Mouse (Mus musculus) embryo, embryonic 9.5 days (tissue): ENCODE measurements around the gene Gm5105.

Experiments used
- DNase-seq: peaks from one replicate; pipeline ENCODE4 v3.0.0-alpha.2; 2017; ENCODE audit errors: extremely low spot score

Gene Gm5105

GRCm38 (mm10) chr3:138026286-138026685 lies 40.9 kb downstream of the Gm5105 start:
- DNase-seq, result no peak

DNA sequence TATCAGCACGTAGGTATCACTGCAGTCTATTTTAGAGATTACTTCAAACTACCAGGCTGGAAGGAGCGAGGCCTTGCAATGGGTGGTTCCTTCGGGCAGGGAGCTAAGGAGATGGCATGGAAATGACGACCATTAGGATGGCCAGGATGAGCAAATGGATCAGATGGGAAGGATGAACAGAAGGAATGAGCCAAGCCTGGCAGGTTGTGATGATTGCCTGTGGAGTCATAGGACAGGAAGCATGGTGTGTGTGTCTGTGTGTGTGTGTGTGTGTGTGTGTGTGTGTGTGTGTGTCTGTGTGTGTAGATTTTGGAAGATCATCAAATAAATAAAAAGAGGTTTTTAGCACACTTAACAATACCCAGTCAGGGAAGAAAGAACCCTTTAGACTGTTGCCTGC lies 44.5 kb downstream of the Gm5105 start:
- no peak for DNase-seq

DNA sequence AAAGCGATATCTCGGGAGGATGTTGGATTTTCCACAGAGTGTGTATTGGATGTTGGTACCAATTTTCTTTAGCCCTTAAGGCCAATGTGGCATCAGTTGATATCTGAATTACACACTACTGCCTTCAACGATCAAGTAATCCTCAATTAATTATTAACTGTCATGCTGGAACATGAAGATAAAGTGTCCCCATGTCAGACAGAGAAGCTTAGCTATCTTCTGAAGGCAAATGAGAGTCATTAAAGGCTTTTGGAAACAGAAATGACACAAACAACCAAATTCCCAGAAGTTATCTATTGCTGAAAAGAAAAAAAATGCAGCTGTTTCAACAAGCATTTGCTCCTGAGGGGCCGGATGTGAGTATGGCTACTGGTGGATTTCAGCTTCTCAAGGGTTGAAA lies 45.2 kb downstream of the Gm5105 start:
- DNase-seq, result no peak

GRCm38 (mm10) chr3:138016810-138017209 lies 50.4 kb downstream of the Gm5105 start:
- no peak for DNase-seq

DNA sequence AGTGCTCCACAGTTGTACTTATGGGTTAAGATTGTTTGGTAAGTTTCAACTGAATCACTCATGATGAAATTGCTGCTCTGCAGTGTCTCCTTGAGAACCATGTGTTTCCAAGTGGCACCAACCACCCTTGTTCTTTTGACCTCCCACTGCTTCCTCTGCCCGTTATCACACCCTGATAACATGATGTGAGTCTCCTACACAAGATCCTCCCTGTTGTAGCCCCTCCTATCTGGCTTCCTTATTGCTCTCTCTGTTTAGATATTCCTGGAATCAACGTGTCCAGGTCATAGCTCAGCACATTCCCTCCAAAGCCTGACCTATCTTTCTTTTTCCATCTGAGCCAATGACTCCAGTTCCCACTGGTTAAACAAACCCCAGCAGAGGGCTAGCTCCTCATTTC lies 52.5 kb downstream of the Gm5105 start:
- no peak for DNase-seq

- DNase-seq, result no peak
Measured at GRCm38 (mm10) chr3:138012351-138012750, 54.8 kb downstream of the Gm5105 start.

GRCm38 (mm10) chr3:138008152-138008551 lies 59.0 kb downstream of the Gm5105 start:
- DNase-seq, result no peak

DNA sequence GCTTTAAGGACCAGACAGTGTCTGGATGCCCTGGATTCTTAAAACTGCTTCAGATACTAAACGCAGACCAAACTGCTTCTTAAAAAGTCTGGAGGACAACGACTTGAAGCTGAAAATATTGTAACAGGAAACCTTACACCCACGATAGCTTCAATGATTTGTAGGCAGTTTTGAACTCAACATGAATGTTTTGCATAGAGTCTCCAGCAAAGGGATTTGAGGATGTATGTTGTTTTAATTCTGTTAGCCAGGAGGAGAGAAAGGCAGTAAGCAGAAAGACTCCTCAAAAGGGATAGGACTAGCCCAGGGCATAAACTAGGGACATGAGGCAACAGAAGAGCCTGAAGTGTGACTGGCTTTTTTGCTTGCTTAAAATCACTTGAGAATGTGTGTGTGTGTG lies 60.3 kb downstream of the Gm5105 start:
- no peak for DNase-seq

GRCm38 (mm10) chr3:138003264-138003663 lies 63.9 kb downstream of the Gm5105 start:
- no peak for DNase-seq

DNA sequence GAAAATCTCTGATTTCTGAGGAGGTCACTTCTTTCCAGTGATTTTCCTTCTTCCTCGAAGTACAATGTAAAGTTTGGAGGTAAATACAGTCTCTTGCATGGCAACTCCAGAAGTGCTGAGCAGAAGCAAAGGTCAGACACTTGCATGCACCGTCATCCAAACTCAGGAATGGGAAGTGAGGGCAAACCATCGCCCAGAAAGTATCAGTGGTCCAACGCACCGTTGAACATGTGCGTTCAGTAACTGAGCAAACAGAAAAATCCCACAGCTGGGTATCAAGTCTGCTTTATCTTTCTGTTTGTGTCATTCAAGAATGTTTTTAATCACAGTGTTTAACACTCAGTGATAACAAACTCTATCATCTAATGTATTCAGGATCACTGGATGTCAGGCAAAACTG lies 64.6 kb downstream of the Gm5105 start:
- no peak for DNase-seq

DNA sequence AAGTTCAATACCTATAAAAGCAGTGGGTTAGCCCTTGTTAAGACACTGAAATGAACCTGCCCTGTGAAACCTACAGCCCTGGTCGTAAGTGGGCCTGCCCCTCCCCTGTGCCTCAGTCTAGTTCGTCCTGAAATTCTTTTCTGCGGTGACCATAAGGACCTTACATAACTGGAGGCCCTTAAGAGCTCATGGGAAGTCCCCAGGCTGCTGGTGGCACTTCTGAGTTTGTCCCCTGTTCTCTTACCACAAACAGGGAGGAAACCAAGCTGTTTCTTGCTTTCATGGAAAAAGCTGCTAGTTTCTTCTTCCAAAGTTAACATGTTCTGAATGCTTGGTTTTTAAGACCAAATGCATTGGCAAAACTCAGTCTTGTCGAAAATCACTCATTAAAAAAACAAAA lies 65.3 kb downstream of the Gm5105 start:
- DNase-seq, result no peak

GRCm38 (mm10) chr3:138000724-138001069 lies 66.5 kb downstream of the Gm5105 start:
- no peak for DNase-seq

GRCm38 (mm10) chr3:138000062-138000723 lies 67.0 kb downstream of the Gm5105 start:
- no peak for DNase-seq

DNA sequence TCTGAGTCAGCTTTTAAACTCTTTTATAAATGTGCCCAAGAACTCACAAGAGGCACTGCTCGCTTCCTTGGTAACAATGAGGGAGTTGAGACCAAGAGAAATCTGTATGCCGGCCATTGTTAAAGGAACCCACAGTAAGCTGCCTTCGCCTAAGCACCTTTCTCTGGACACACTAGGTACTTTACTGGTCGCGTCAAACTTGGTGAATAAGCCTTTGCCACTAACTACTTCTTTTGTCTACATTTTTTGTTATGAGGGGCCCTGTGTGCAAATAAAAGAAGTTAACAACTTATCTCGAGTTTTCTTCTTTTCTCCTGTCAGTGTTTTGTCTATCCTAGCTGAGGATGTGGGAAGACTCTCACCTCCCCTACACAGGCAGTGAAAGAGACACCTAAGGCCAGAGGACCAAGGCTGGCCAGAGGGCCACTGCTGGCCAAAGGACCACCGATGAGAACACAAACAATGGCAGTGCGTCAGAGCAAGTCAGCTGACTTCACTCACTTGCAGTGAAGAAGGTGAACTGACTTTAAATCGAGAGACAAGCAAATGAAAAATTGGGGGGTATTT lies 67.9 kb downstream of the Gm5105 start:
- no peak for DNase-seq
